Mouse (Mus musculus): ENCODE measurements around the gene Olfr691. TPM values are rescaled to one million over a fixed set of nuclear protein-coding genes. Genes with fewer than 3 reads are reported as not detected.

Olfr691 gene
- polyA plus RNA-seq (2014; fragmentation: Illumina TruSeq; extraction: RNeasy Lipid Tissue Mini Kit (QIAGEN cat#74804); ENCODE audit: insufficient read depth, low read depth, low replicate concordance) = not detected

DNA sequence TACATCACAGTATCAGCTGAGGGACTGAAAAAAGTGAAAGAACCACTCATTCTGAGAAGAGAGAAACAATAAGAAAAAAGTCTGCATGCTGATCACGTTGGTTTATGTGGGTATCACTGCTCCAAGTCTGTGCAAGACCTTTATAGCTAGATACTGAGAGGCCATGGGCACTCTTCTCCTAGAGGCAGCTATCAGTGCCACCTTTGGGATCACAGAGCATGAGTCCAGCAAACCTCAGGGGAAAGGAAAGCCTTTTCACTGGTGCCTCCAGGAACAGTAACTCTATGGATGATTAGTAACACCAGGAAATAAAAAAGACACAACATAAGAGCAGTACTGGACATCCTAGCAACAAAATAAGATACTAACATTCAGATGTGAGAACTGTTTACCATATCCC lies at the start of gene Olfr691:
Olfr691 (minus strand) TSS at position 101 of the 400 bp plus-strand sequence.

DNA sequence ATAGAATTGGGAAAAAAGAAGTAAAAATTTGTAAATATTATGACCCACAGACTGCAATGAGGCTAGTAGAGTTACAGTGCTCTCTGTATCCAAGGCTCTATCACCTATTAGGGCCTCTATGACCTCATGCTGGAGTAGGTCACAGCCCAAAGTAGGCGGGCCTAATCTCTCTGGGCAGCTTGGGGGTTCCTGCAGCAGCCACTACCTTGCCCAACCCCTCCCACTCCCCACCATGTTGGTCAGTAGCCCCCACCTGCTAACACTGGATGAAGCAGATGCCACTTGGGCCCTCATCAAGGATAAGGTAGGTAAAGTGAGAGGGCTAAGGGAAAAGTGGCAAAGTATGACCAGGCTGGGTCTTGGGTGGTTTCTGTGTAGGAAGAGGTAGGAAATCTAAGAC lies 32.8 kb upstream of the Olfr691 start, which contains the start of gene Gm5901:
Gm5901 (plus strand) TSS at position 173 of the 400 bp plus-strand sequence.

DNA sequence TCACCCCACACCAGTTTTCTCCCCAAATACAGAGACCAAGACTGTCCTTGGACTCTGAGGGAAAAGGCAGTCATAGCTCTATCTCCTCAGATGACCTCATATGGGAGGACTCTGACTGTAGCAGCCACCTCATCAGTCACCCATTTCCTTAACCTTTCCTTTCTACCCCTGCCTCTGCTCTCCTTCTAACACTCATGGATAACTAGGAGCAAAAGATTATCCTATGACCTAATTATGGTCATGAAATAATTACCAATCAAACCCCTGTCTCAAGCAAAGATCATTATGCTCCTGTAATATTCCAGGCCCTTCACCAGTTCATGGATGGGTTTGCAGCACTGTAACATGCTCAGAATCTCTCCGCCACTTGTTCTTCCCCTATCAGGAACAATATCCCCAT lies 25.9 kb upstream of the Olfr691 start, which contains the start of gene Olfr692:
Olfr692 (plus strand) TSS at position 301 of the 400 bp plus-strand sequence.

DNA sequence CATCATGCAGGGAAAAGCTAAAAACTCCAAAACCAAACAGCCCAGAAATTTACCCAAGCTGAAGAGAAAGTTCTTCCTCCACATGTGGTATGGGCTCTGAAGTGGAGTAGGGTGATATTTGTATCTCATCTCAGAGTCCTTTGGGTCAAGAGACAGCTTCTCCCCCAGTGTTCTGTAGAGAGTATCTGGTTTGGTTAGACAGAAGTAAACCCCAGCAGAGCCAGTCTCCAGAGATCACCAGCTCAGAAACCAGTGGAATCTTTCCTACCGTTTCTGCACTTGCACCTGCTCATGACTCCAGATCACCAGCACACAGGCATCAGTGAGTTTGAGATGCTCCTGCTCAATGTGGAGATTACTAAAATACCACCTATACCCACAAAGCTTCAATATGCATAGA lies 8.1 kb downstream of the Olfr691 start, which contains the start of gene Olfr690:
Olfr690 (minus strand) TSS at position 101 of the 400 bp plus-strand sequence.

DNA sequence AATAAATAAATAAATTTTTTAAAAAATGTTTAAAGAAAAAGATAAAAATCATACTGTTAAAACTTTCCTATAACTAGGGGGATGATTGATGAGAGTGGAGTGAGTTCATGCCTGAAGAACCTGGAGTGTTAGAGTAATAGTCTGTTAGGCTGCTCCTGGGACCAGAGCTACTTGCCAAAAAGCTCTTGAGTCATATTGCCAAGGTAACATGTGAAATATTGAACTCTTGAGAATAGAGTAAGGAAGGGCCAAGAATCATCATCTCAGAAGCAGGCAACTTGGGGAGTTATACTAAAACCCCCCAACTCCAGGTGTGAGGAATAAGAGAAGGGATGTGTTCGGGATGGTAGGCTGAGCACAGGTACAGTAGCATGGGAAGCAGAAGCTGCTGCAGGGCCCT lies 31.2 kb downstream of the Olfr691 start, which contains the start of gene Olfr689:
Olfr689 (plus strand) TSS at position 301 of the 400 bp plus-strand sequence.

DNA sequence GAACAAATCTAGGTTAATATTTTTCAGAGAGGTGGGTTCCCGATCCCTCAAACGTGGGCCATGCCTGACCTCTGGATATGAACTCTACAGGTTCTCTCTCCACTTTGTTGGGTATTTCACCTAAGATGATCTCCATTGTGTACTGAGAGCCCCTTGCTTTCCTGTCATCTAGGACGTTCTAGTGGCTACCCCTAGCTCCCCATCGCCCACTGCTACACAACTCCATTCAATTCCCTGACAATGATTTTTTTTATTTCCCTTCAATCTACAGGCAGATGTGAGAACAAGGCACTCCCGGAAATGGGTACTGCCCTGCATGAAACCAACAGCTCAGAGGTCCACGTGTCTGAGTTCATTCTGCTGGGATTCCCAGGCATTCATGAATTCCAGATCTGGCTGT lies 54.3 kb downstream of the Olfr691 start, which contains the start of gene Olfr688:
Olfr688 (plus strand) TSS at position 301 of the 400 bp plus-strand sequence.

Other genes starting within 250 kb of the Olfr691 start
- not detected for gene Olfr680-ps1, start 249.5 kb downstream of the Olfr691 start, polyA plus RNA-seq (2014; fragmentation: Illumina TruSeq; extraction: RNeasy Lipid Tissue Mini Kit (QIAGEN cat#74804); ENCODE audit: insufficient read depth, low read depth, low replicate concordance)
- gene Olfr681, start 225.4 kb downstream of the Olfr691 start, polyA plus RNA-seq (2014; fragmentation: Illumina TruSeq; extraction: RNeasy Lipid Tissue Mini Kit (QIAGEN cat#74804); ENCODE audit: insufficient read depth, low read depth, low replicate concordance) = not detected
- gene Olfr683, start 195.3 kb downstream of the Olfr691 start, polyA plus RNA-seq (2014; fragmentation: Illumina TruSeq; extraction: RNeasy Lipid Tissue Mini Kit (QIAGEN cat#74804); ENCODE audit: insufficient read depth, low read depth, low replicate concordance) = not detected
- gene Olfr684, start 178.6 kb downstream of the Olfr691 start, polyA plus RNA-seq (2014; fragmentation: Illumina TruSeq; extraction: RNeasy Lipid Tissue Mini Kit (QIAGEN cat#74804); ENCODE audit: insufficient read depth, low read depth, low replicate concordance) = not detected
- not detected for gene Olfr685, start 156.3 kb downstream of the Olfr691 start, polyA plus RNA-seq (2014; fragmentation: Illumina TruSeq; extraction: RNeasy Lipid Tissue Mini Kit (QIAGEN cat#74804); ENCODE audit: insufficient read depth, low read depth, low replicate concordance)
- not detected for gene Olfr686, start 134.8 kb downstream of the Olfr691 start, polyA plus RNA-seq (2014; fragmentation: Illumina TruSeq; extraction: RNeasy Lipid Tissue Mini Kit (QIAGEN cat#74804); ENCODE audit: insufficient read depth, low read depth, low replicate concordance)
- gene Olfr688, start 54.2 kb downstream of the Olfr691 start, polyA plus RNA-seq (2014; fragmentation: Illumina TruSeq; extraction: RNeasy Lipid Tissue Mini Kit (QIAGEN cat#74804); ENCODE audit: insufficient read depth, low read depth, low replicate concordance) = not detected
- gene Olfr689, start 31.1 kb downstream of the Olfr691 start, polyA plus RNA-seq (2014; fragmentation: Illumina TruSeq; extraction: RNeasy Lipid Tissue Mini Kit (QIAGEN cat#74804); ENCODE audit: insufficient read depth, low read depth, low replicate concordance) = not detected
- gene Olfr690, start 8.2 kb downstream of the Olfr691 start, polyA plus RNA-seq (2014; fragmentation: Illumina TruSeq; extraction: RNeasy Lipid Tissue Mini Kit (QIAGEN cat#74804); ENCODE audit: insufficient read depth, low read depth, low replicate concordance) = not detected
- gene Olfr692, start 26.0 kb upstream of the Olfr691 start, polyA plus RNA-seq (2014; fragmentation: Illumina TruSeq; extraction: RNeasy Lipid Tissue Mini Kit (QIAGEN cat#74804); ENCODE audit: insufficient read depth, low read depth, low replicate concordance) = not detected
- not detected for gene Gm5901, start 32.8 kb upstream of the Olfr691 start, polyA plus RNA-seq (2014; fragmentation: Illumina TruSeq; extraction: RNeasy Lipid Tissue Mini Kit (QIAGEN cat#74804); ENCODE audit: insufficient read depth, low read depth, low replicate concordance)
- 12.5 TPM for gene Fam160a2, start 57.8 kb upstream of the Olfr691 start, polyA plus RNA-seq (2014; fragmentation: Illumina TruSeq; extraction: RNeasy Lipid Tissue Mini Kit (QIAGEN cat#74804); ENCODE audit: insufficient read depth, low read depth, low replicate concordance)
- gene Cnga4, start 62.3 kb upstream of the Olfr691 start, polyA plus RNA-seq (2014; fragmentation: Illumina TruSeq; extraction: RNeasy Lipid Tissue Mini Kit (QIAGEN cat#74804); ENCODE audit: insufficient read depth, low read depth, low replicate concordance) = not detected
- not detected for gene Cckbr, start 83.5 kb upstream of the Olfr691 start, polyA plus RNA-seq (2014; fragmentation: Illumina TruSeq; extraction: RNeasy Lipid Tissue Mini Kit (QIAGEN cat#74804); ENCODE audit: insufficient read depth, low read depth, low replicate concordance)
- 51.0 TPM for gene Cavin3, start 140.0 kb upstream of the Olfr691 start, polyA plus RNA-seq (2014; fragmentation: Illumina TruSeq; extraction: RNeasy Lipid Tissue Mini Kit (QIAGEN cat#74804); ENCODE audit: insufficient read depth, low read depth, low replicate concordance)
- gene Smpd1, start 212.1 kb upstream of the Olfr691 start, polyA plus RNA-seq (2014; fragmentation: Illumina TruSeq; extraction: RNeasy Lipid Tissue Mini Kit (QIAGEN cat#74804); ENCODE audit: insufficient read depth, low read depth, low replicate concordance) = 50.9 TPM
- gene Apbb1, start 239.4 kb upstream of the Olfr691 start, polyA plus RNA-seq (2014; fragmentation: Illumina TruSeq; extraction: RNeasy Lipid Tissue Mini Kit (QIAGEN cat#74804); ENCODE audit: insufficient read depth, low read depth, low replicate concordance) = 47.5 TPM

All from lung, adult 10 weeks (tissue).